Mouse (Mus musculus) left cerebral cortex, adult 2 months (tissue): ENCODE measurements around the gene Clip1. TPM values are rescaled to one million over a fixed set of nuclear protein-coding genes. Genes with fewer than 3 reads are reported as not detected.

Experiments used
- DNase-seq, 2 experiments: peaks; one replicate each; pipeline ENCODE4 v3.0.0; 2021 to 2022; ENCODE audit warnings: low spot score in 2 of 2, mixed read lengths in 1 of 2; ENCODE audit errors: extremely low spot score in 1 of 2
- H3K27ac ChIP-seq: fragments of 200-600 bp; 2 replicates; pipeline ENCODE4 v1.8.1; 2022
- H3K4me3 ChIP-seq: fragments of 200-600 bp; 2 replicates; pipeline ENCODE4 v1.8.1; 2022
- CTCF ChIP-seq: fragments of 200-600 bp; IDR thresholded peaks from 2 replicates; pipeline ENCODE4 v1.8.1; 2022; ENCODE audit warnings: antibody characterized with exemption, mild to moderate bottlenecking, moderate library complexity
- intact Hi-C: fragments of 180-260 bp; cut with DNase I; formaldehyde crosslinking; loops from one replicate; pipeline ENCODE4 v1.15.1; 2025
- total RNA-seq, 2 experiments: library from RNA; stranded (reverse); gene quantifications; 2 replicates each; pipeline ENCODE4 v1.2.3; 2021

The Clip1 gene
- total RNA-seq, 2 experiments from 2014 or later: 139 TPM

DNA sequence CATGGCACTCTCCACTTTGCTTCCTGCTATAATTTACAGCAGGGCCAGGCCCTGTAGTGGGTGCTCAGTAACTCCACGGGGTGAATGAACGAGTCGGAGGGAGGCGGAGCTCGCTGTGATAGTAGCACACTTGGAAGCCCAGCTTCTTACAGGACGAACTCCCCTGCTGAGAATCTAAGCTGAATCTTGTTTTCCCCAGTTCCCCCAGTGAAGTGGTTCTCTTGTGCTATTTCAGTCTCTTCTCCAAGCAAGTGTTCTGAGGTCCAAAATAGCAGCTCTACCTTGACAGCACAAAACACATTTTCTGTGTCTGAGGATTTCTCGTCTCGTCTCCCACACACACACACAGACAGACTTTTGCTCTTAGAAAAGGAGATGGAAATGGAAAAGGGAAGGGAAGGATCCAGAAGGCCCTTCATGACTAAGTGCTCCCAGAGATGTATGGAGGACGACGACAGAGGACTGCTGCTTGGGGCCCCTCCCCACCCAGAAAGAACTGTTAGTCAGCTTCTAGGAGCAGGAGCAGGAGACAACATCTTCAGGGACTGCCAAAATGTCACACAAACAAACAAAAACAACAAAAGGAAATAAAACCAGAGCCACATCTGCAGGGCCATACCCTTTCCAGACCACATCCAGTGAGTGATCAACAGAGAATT lies 90.7 kb downstream of the Clip1 start:
- H3K4me3 ChIP-seq: no peak overlapping the region
- H3K27ac ChIP-seq: peak overlapping the region; percentile 66
- intact Hi-C loops: loop anchor here (1.0 kb wide), 1 partner anchor 20 kb away; the partner anchor contains the start of gene Vps33a
- TF ChIP-seq CTCF: no peak
- no peak for DNase-seq

- no peak for DNase-seq
- Histone ChIP-seq H3K27ac (no peak overlapping the region), H3K4me3 (no peak overlapping the region)
- no peak for TF ChIP-seq CTCF
- intact Hi-C loops: no loop called here
These were observed 104.4 kb downstream of the Clip1 start for GRCm38 (mm10) chr5:123580043-123580442.

- Histone ChIP-seq H3K27ac (no peak overlapping the region), H3K4me3 (no peak overlapping the region)
- TF ChIP-seq CTCF: no peak
- DNase-seq: no peak
- intact Hi-C loops: no loop called here
These were observed 107.7 kb downstream of the Clip1 start for GRCm38 (mm10) chr5:123576696-123577095.

- intact Hi-C loops: loop anchor here (1.0 to 5.0 kb wide), 2 partner anchors 20 to 34 kb away; no protein-coding TSS in a partner anchor
- H3K27ac ChIP-seq: no peak overlapping the region; the same call in 1 of the 2 replicates
- peak overlapping the region; percentile 78; the same call in 1 of the 2 replicates for H3K4me3 ChIP-seq
- DNase-seq: no peak
- TF ChIP-seq CTCF: no peak
These were observed 111.1 kb downstream of the Clip1 start for GRCm38 (mm10) chr5:123573362-123573761.

DNA sequence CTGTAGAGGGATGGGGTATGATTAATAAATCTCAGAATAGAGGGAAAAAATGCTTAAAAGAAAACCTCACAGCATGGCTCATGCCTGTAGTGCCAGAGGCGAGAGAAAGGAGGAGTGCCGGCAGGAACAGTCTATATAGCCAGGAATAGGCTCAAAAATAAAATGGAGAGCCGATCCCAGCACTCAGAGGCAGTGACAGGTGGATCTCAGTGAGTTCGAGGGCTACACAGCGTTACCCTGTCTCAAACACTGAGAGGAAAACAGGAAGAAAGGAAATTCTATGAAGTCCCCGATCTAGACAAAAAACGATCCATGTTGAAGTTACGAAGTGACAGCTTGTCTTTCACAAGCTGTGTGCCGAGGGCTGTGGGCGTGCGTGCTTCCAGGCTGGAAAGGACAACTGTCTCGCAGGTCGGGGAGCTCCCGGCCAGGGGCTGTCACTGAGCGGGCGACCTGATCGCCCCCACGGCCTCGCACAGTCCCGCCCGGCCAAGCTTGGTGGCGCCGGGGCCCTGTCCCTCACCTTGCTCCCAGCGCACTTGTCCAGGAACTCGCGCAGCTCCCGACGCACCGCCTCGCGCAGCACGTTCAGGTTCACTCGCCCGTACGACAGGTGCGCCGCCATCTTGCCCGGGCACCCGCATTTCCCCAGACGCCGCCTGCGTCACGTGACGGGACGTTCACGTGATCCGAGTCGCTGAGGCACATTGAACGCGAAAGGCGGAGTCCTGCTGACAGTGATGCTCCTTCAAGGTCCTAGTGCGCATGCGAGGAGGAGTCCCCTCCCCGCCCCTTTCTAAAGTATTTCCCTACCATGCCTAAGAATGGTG lies 111.8 kb downstream of the Clip1 start, which contains the start of gene Vps33a:
Gene Vps33a (minus strand): TSS at position 682 of the 830 bp plus-strand sequence.
- TF ChIP-seq CTCF: peak; percentile 5; the same call in 1 of the 2 replicates
- intact Hi-C loops: loop anchor here (1.0 to 5.0 kb wide), 2 partner anchors 21 to 35 kb away; no protein-coding TSS in a partner anchor
- DNase-seq: peak; percentile 95 to 97
- Histone ChIP-seq H3K4me3 (peak within 1 kb of the TSS; percentile 78), H3K27ac (peak within 1 kb of the TSS; percentile 88)

- DNase-seq: peak; percentile 7 to 19
- no peak for TF ChIP-seq CTCF
- Histone ChIP-seq H3K27ac (peak overlapping the region; percentile 24; the same call in 1 of the 2 replicates), H3K4me3 (no peak overlapping the region)
- intact Hi-C loops: no loop called here
These were observed 123.3 kb downstream of the Clip1 start for GRCm38 (mm10) chr5:123561128-123561527.

DNA sequence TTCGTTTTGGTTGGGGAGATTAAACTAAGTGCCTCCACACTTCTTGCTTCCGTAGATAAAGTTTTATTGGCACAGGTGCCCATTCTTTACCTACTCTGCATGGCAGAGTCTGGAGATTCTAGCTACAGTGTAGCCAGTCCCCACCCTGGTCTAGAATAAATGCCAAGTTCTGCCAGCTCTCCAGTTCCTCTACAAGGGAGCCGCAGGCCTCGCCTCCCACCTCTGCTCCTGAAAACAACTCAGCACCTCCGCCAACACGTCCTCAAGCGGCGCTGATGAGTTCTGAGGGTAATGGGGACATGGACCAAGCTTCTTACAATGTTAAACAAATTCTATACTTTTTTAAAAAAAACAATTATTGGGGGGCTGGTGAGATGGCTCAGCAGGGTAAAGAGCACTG lies 124.8 kb downstream of the Clip1 start:
- intact Hi-C loops: no loop called here
- DNase-seq: peak; percentile 6 to 22

GRCm38 (mm10) chr5:123556451-123556850 lies 128.0 kb downstream of the Clip1 start:
- no peak for TF ChIP-seq CTCF
- no peak overlapping the region for H3K4me3 ChIP-seq
- H3K27ac ChIP-seq: 0 out of 2 replicates have a peak overlapping the region, but pooled peaks have one; percentile 50
- DNase-seq: peak; percentile 20 to 40
- intact Hi-C loops: no loop called here

More for the DNA sequence above, 124.8 kb downstream of the Clip1 start:
- Histone ChIP-seq H3K4me3 (no peak overlapping the region), H3K27ac (no peak overlapping the region)
- no peak for TF ChIP-seq CTCF

GRCm38 (mm10) chr5:123555693-123556092 lies 128.7 kb downstream of the Clip1 start:
- Histone ChIP-seq H3K4me3 (no peak overlapping the region), H3K27ac (no peak overlapping the region)
- intact Hi-C loops: no loop called here
- TF ChIP-seq CTCF: no peak
- peak; percentile 2 to 8 for DNase-seq

DNA sequence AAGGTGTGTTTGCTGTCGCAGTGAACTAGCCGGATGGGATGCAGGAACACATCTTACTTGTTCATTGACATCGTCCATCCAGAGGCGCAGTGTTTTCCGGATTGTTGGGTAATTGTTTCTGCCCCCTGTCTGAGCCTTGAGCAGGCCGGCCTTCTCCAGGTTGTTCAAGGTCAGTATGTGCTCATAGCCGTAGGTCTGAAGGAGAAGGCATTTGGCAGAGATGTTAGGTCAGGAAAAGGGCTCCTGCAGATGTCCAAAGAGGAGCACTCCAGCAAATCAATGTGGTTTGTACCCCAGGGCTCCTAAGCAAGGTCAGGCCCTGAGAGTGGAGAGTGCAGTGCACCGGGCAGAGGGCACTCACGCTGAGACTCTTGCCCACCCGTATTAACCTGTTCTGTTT lies 150.6 kb downstream of the Clip1 start:
- intact Hi-C loops: no loop called here
- no peak for TF ChIP-seq CTCF
- peak; percentile 5 for DNase-seq
- Histone ChIP-seq H3K27ac (no peak overlapping the region), H3K4me3 (no peak overlapping the region)

DNA sequence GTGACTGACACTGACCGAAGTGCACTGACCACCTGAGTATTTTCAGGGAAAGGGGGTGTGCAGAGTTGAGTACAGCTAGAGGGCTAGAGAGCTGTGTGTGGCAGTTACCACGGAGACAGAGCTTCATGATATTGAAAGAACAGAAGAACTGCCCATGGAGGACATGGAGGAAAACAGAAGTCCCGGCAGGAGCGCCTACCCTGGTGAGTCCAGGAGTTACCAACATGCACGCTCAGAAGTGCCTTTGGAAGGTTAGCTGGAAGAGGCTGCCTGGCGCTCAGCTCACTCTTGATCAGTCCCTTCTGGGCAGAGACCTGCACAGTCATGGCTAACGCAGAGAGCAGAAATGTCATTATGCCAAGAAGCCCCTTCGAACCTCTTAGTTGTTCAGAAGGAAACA lies 154.4 kb downstream of the Clip1 start:
- TF ChIP-seq CTCF: no peak
- Histone ChIP-seq H3K4me3 (no peak overlapping the region), H3K27ac (no peak overlapping the region)
- intact Hi-C loops: no loop called here
- peak; percentile 6 to 8 for DNase-seq

DNA sequence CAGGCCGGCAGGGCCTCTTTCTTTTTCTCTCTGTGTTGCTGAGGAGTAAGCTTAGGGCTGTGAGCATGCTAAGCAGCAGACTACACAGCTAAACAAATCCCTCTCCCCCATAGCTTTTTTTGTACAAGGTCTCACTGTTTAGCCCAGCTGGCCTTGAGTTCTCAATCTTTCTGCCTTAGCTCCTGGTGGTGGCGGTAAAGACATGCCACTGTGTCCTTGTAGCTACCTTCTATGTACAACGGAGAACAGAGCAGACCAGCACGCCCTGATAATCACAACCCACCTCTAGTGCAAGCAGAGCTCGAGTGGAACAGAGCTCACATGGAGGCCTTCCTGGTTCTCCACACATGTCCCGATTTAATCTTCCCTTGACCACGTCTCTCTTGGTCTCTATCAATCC lies 155.8 kb downstream of the Clip1 start:
- DNase-seq: peak; percentile 6
- Histone ChIP-seq H3K27ac (no peak overlapping the region), H3K4me3 (no peak overlapping the region)
- intact Hi-C loops: no loop called here
- no peak; the same call in none of the 2 replicates for TF ChIP-seq CTCF

Other genes starting within 250 kb of the Clip1 start
- under 1 TPM; 0.49 to 0.61 TPM for gene Lrrc43, start 195.3 kb downstream of the Clip1 start, total RNA-seq
- gene Il31, start 195.1 kb downstream of the Clip1 start, total RNA-seq: not detected
- gene B3gnt4, start 174.2 kb downstream of the Clip1 start, total RNA-seq: 1 to 10 TPM in 1 of 2 experiments, under 1 TPM in 1; 0.95 to 1.1 TPM
- 10 to 100 TPM; 27.9 to 29.0 TPM for gene Diablo, start 160.4 kb downstream of the Clip1 start, total RNA-seq
- 1 to 10 TPM; 7.0 to 7.7 TPM for gene Gm49027, start 159.1 kb downstream of the Clip1 start, total RNA-seq
- gene Vps33a, start 111.6 kb downstream of the Clip1 start, total RNA-seq: 100 to 1,000 TPM in 1 of 2 experiments, 10 to 100 TPM in 1; 87.3 to 105 TPM
- 10 to 100 TPM; 40.5 to 47.3 TPM for gene Zcchc8, start 36.5 kb upstream of the Clip1 start, total RNA-seq
- 10 to 100 TPM; 84.2 to 84.8 TPM for gene Rsrc2, start 64.8 kb upstream of the Clip1 start, total RNA-seq
- 1 to 10 TPM in 1 of 2 experiments, under 1 TPM in 1; 0.68 to 1.1 TPM for gene Kntc1, start 65.1 kb upstream of the Clip1 start, total RNA-seq
- not detected for gene Hcar2, start 180.9 kb upstream of the Clip1 start, total RNA-seq
- gene Hcar1, start 195.4 kb upstream of the Clip1 start, total RNA-seq: 1 to 10 TPM; 1.5 TPM
- 10 to 100 TPM; 66.0 to 68.7 TPM for gene Denr, start 222.6 kb upstream of the Clip1 start, total RNA-seq
- gene Gm43518, start 242.8 kb upstream of the Clip1 start, total RNA-seq: 1 to 10 TPM in 1 of 2 experiments, under 1 TPM in 1; 0.63 to 1.1 TPM
- gene Ccdc62, start 246.1 kb upstream of the Clip1 start, total RNA-seq: 1 to 10 TPM; 2.9 to 4.1 TPM